Mouse (Mus musculus) urinary bladder, postnatal 36 days (tissue): ENCODE measurements at regions not wholly inside any gene's neighbourhood (a gene's known extent, or its start where the extent isn't known, plus 50 kb on each side); places are given as distances from the start of the nearest gene placed in this dataset.

Experiments
- DNase-seq, 2 experiments: peaks; one replicate each; pipeline ENCODE4 v3.0.0; 2022; ENCODE audit warnings: low spot score in 2 of 2, mixed read lengths in 1 of 2

GRCm38 (mm10) chr12:71778137-71778536 lies 52.7 kb upstream of the Daam1 start:
- DNase-seq = no peak

GRCm38 (mm10) chr12:71778948-71779347 lies 51.9 kb upstream of the Daam1 start:
- DNase-seq = no peak

GRCm38 (mm10) chr12:71779418-71779817 lies 51.5 kb upstream of the Daam1 start:
- DNase-seq = no peak
